In genomic region chr6:126018411-126018810, GRCm38 (mm10) we compare ENCODE assay signal across 15 mouse cellular contexts.
"Had no signal": no experiment of that assay in that cellular context is flagged by ENCODE, and none has a peak within 500 bp of the region (broad histone marks: within the 10 kb centered on the region; RNA-seq: fewer than 3 reads in every experiment).

No protein-coding gene starts in this region.

- H3K4me2 ChIP-seq: limb, embryonic 13.5 days; neural tube, embryonic 15.5 days had no signal

- H3K9me3 ChIP-seq: midbrain, embryonic 10.5 days; neural tube, embryonic 15.5 days had no signal

- DNase-seq: kidney, adult 18-20 months; kidney, postnatal 36 days; left cerebral cortex, postnatal 4 days; lung, adult 18-20 months; lung, postnatal 4 days; midbrain, embryonic 14.5 days; thymus, postnatal 4 days had no signal

- H3K27ac ChIP-seq: layer of hippocampus, adult 2 months; limb, embryonic 13.5 days; liver, embryonic 14.5 days; midbrain, embryonic 10.5 days; neural tube, embryonic 15.5 days; stomach, postnatal 0 days had no signal

- H3K4me1 ChIP-seq: limb, embryonic 13.5 days; midbrain, embryonic 10.5 days; neural tube, embryonic 15.5 days had no signal

- H3K4me3 ChIP-seq: layer of hippocampus, adult 2 months; limb, embryonic 13.5 days; midbrain, embryonic 10.5 days; myocyte; neural tube, embryonic 15.5 days had no signal

- H3K27me3 ChIP-seq: limb, embryonic 13.5 days; neural tube, embryonic 15.5 days had no signal

- ATAC-seq: lung, postnatal 0 days had no signal

- H3K36me3 ChIP-seq: limb, embryonic 13.5 days; midbrain, embryonic 10.5 days; neural tube, embryonic 15.5 days had no signal

- H3K9ac ChIP-seq: limb, embryonic 13.5 days; liver, embryonic 14.5 days; neural tube, embryonic 15.5 days had no signal
